Mouse (Mus musculus) small intestine, adult 2 months (tissue): ENCODE data around the gene Plekhb2. TPM values are rescaled to one million over a fixed set of nuclear protein-coding genes. Genes with fewer than 3 reads are reported as not detected.

ENCODE experiments used
- H3K27ac ChIP-seq: fragments of 200-500 bp; 2 replicates; pipeline ENCODE4 v1.5.1; 2012; ENCODE audit warnings: low read depth, low read length, control low read depth, inconsistent platforms; ENCODE audit not compliant: insufficient read depth
- H3K27me3 ChIP-seq: fragments of 200-500 bp; 2 replicates; pipeline ENCODE4 v1.6.1; 2012; ENCODE audit warnings: mild to moderate bottlenecking, moderate library complexity, low read length, inconsistent platforms; ENCODE audit not compliant: control insufficient read depth, insufficient read depth
- H3K36me3 ChIP-seq: fragments of 200-500 bp; 2 replicates; pipeline ENCODE4 v1.6.1; 2012; ENCODE audit warnings: mild to moderate bottlenecking, low read length, control low read depth, inconsistent platforms; ENCODE audit not compliant: control insufficient read depth, insufficient read depth
- H3K4me1 ChIP-seq: fragments of 200-500 bp; 2 replicates; pipeline ENCODE4 v1.6.1; 2012; ENCODE audit warnings: low read length, inconsistent platforms, mixed read lengths; ENCODE audit not compliant: control insufficient read depth, insufficient read depth, insufficient read length
- H3K4me3 ChIP-seq: fragments of 200-500 bp; 2 replicates; pipeline ENCODE4 v1.5.1; 2012; ENCODE audit warnings: low read depth, mild to moderate bottlenecking, control low read depth, inconsistent platforms, low read length, moderate library complexity
- CTCF ChIP-seq: fragments of 200-500 bp; IDR thresholded peaks from 2 replicates; pipeline ENCODE4 v1.5.1; 2012; ENCODE audit warnings: low read depth, mild to moderate bottlenecking, control low read depth, inconsistent platforms, low read length, moderate library complexity, mixed read lengths; ENCODE audit not compliant: insufficient replicate concordance, insufficient read length; ENCODE audit errors: extremely low read depth
- POLR2A ChIP-seq: fragments of 200-500 bp; IDR thresholded peaks from 2 replicates; pipeline ENCODE4 v1.6.1; 2012; ENCODE audit warnings: low read depth, mild to moderate bottlenecking, control low read depth, inconsistent platforms, low read length, moderate library complexity
- WGBS: fragments of 180-500 bp; shearing (Covaris S2); methylation state at CpG from one replicate; pipeline ENCODE4 v1.1.7; 2018; 5-methylcytosine and 5-hydroxymethylcytosine counted together
- polyA plus RNA-seq: library from polyadenylated mRNA; depleted of rRNA; stranded (reverse); fragments of >200 nt; gene quantifications from 2 replicates; pipeline ENCODE4 v1.2.3, GENCODE M21; 2012; rRNA removed

Gene Plekhb2
- polyA plus RNA-seq: 120 and 196 TPM in 2 replicates

- peak within 1 kb of the TSS; percentile 74 for H3K4me3 ChIP-seq
- TF ChIP-seq CTCF (no peak), POLR2A (peak; percentile 85)
- peaks cover 9% of the 10 kb centered on the region for H3K4me1 ChIP-seq
- no peaks in the 10 kb centered on the region for H3K27me3 ChIP-seq
- peaks cover 1% of the 10 kb centered on the region; the same call in 1 of the 2 replicates for H3K36me3 ChIP-seq
- peak within 1 kb of the TSS; percentile 91 for H3K27ac ChIP-seq
- under 1% methylated on average over 38 of the region's 40 CpGs for WGBS
These were observed at the start of gene Plekhb2 for GRCm38 (mm10) chr1:34849745-34850342. Gene Plekhb2, plus strand, starts transcription at chr1:34849976.

GRCm38 (mm10) chr1:34801616-34802289, 48.0 kb upstream of the Plekhb2 start:
- Histone ChIP-seq H3K4me1 (peaks cover 5% of the 10 kb centered on the region; the same call in 1 of the 2 replicates), H3K27ac (no peak overlapping the region), H3K27me3 (no peaks in the 10 kb centered on the region), H3K36me3 (no peaks in the 10 kb centered on the region), H3K4me3 (peak overlapping the region; percentile 85)
- peak; percentile 20; the same call in 1 of the 2 replicates for TF ChIP-seq POLR2A
- TF ChIP-seq CTCF: no peak
- WGBS: 0% methylated on average over 41 of the region's 47 CpGs

- H3K4me3 ChIP-seq: peak overlapping the region; percentile 85
- H3K36me3 ChIP-seq: no peaks in the 10 kb centered on the region
- no peak for TF ChIP-seq POLR2A
- no peak for TF ChIP-seq CTCF
- no peak overlapping the region for H3K27ac ChIP-seq
- WGBS: 16% methylated on average over 7 of the region's 7 CpGs
- H3K27me3 ChIP-seq: no peaks in the 10 kb centered on the region
- H3K4me1 ChIP-seq: peaks cover 5% of the 10 kb centered on the region; the same call in 1 of the 2 replicates
These were observed 47.5 kb upstream of the Plekhb2 start for GRCm38 (mm10) chr1:34802290-34802642.

- TF ChIP-seq POLR2A: no peak
- TF ChIP-seq CTCF: no peak
- Histone ChIP-seq H3K27me3 (no peaks in the 10 kb centered on the region), H3K36me3 (no peaks in the 10 kb centered on the region), H3K4me3 (no peak overlapping the region), H3K27ac (no peak overlapping the region), H3K4me1 (peaks cover 5% of the 10 kb centered on the region; the same call in 1 of the 2 replicates)
- WGBS: 92% methylated on average over 7 of the region's 7 CpGs
These were observed 44.9 kb upstream of the Plekhb2 start for GRCm38 (mm10) chr1:34804863-34805262.

GRCm38 (mm10) chr1:34805931-34806520, 43.8 kb upstream of the Plekhb2 start:
- Histone ChIP-seq H3K4me1 (peaks cover 5% of the 10 kb centered on the region; the same call in 1 of the 2 replicates), H3K27me3 (no peaks in the 10 kb centered on the region), H3K4me3 (no peak overlapping the region), H3K27ac (no peak overlapping the region), H3K36me3 (peaks cover 4% of the 10 kb centered on the region; the same call in 1 of the 2 replicates)
- TF ChIP-seq CTCF (no peak), POLR2A (no peak)
- WGBS: 68% methylated on average over 35 of the region's 35 CpGs

DNA sequence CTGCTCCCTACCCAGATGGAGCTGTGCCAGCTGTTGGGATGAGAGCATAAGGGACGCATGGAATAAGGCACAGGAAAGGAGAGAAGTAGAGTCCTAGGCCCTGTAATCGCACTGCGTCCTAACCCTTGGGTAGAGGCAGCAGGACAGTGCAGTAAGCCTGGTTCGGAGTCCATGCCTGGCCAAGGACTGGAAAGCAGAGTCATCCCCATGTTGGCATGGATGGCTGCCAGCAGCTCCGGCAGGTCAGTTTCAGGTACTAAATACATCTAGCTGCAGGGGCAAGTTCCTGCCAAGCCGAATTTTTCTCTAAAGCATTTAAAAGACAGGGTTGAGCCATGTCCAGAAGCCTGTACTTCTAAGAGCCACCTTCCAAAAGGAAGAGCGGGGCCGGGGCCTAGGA, 41.3 kb upstream of the Plekhb2 start:
- Histone ChIP-seq H3K4me3 (no peak overlapping the region), H3K4me1 (no peaks in the 10 kb centered on the region), H3K27ac (no peak overlapping the region), H3K27me3 (no peaks in the 10 kb centered on the region), H3K36me3 (peaks cover 19% of the 10 kb centered on the region)
- 77% methylated on average over 8 of the region's 8 CpGs for WGBS
- TF ChIP-seq CTCF (no peak), POLR2A (no peak)

DNA sequence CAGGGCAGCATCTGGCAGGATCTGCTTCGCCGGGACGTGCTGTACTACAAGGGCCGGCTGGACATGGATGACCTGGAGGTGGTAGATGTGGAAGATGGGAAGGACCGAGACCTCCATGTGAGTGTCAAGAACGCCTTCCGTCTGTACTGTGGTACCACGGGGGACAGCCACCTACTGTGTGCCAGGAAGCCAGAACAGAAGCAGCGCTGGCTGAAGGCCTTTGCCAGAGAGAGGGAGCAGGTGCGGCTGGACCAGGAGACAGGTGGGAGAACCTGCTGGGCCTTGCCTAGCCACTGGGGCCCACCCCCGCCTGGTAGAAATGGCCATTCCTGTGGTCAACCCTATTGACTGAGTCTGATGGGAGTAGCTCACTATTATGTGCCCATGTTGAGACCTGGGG, 39.5 kb upstream of the Plekhb2 start:
- Histone ChIP-seq H3K27ac (no peak overlapping the region), H3K27me3 (no peaks in the 10 kb centered on the region), H3K36me3 (peaks cover 29% of the 10 kb centered on the region), H3K4me1 (no peaks in the 10 kb centered on the region), H3K4me3 (no peak overlapping the region)
- TF ChIP-seq POLR2A (no peak), CTCF (no peak)
- 91% methylated on average over 11 of the region's 11 CpGs for WGBS
